Mouse (Mus musculus): Measurements from ENCODE around the gene Ttll1. TPM values are rescaled to one million over a fixed set of nuclear protein-coding genes. Genes with fewer than 3 reads are reported as not detected.

Gene Ttll1
- polyA plus RNA-seq, 1 experiment from 2014 or later = 7.2 TPM

DNA sequence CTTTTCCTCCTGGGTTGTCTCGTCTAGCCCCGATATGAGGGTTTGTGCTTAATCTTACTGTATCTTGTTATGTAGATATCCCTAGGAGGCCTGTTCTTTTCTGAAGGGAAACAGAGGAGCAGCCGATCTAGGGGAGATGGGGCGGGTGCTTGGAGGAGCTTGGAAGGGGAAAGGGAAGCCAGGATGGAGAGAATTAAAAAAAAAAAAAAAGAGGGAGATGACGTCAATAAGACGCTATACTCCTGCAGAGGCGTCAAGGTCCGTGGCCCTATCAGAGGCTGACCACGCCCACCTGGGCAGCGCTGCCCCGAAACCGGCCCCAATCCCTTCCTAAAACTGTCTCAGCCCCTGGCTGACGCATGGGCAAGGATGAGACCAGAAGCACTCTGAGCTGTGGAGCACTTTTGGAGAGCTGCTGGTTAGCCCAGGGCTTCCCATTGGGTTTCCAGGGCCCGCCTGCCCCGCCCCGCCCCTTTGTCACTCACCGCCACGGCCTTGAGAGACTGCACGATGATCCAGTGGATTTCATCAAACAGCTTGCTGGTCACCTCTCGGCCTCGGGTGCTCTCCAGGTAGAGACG is 14.8 kb downstream of the Ttll1 start:
- peaks cover 21% of the 10 kb centered on the region for H3K4me1 ChIP-seq (replicated peaks)
- H3K27ac ChIP-seq = peak overlapping the region; percentile 32
- H3K9ac ChIP-seq = peak overlapping the region; percentile 41; the same call in 1 of the 2 replicates
- H3K9me3 ChIP-seq (replicated peaks) = no peaks in the 10 kb centered on the region
- H3K36me3 ChIP-seq = 0 out of 2 replicates have a peak, but pooled peaks cover 3% of the 10 kb centered on the region
- DNase-seq = peak; percentile 75
- peak overlapping the region; percentile 38 for H3K4me3 ChIP-seq (replicated peaks)
- 58% methylated on average over 22 of the region's 22 CpGs for WGBS (ENCODE audit: insufficient replicate concordance)
- no peaks in the 10 kb centered on the region for H3K27me3 ChIP-seq
- peak overlapping the region; percentile 56 for H3K4me2 ChIP-seq
- ATAC-seq (ENCODE audit: low read depth) = peak; percentile 73

DNA sequence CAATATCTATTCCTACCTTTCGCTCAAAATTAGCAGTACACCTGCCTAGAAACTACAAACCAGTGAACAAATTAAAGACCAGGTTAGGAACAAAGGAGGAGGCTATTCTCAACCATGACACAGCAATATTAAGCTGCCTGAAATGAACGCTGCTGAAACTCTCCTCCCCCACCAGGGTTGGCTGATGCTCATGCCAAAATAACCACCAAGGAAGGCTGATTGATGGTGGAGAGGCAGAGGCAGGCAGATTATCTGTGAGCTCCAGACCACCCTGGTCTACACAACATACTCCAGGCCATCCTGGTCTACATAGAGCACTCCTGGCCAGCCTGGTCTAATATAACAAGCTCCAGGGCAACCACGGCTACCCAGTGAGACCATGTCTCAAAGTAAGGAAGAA is 15.5 kb downstream of the Ttll1 start:
- Histone ChIP-seq H3K4me1 (replicated peaks) (peaks cover 21% of the 10 kb centered on the region), H3K36me3 (0 out of 2 replicates have a peak, but pooled peaks cover 3% of the 10 kb centered on the region), H3K4me2 (no peak overlapping the region), H3K27me3 (no peaks in the 10 kb centered on the region), H3K9ac (no peak overlapping the region), H3K4me3 (replicated peaks) (no peak overlapping the region), H3K9me3 (replicated peaks) (no peaks in the 10 kb centered on the region), H3K27ac (peak overlapping the region; percentile 32)
- DNase-seq (peak; percentile 15), ATAC-seq (ENCODE audit: low read depth) (no peak)
- WGBS (ENCODE audit: insufficient replicate concordance) = 65% methylated on average over 3 of the region's 3 CpGs

DNA sequence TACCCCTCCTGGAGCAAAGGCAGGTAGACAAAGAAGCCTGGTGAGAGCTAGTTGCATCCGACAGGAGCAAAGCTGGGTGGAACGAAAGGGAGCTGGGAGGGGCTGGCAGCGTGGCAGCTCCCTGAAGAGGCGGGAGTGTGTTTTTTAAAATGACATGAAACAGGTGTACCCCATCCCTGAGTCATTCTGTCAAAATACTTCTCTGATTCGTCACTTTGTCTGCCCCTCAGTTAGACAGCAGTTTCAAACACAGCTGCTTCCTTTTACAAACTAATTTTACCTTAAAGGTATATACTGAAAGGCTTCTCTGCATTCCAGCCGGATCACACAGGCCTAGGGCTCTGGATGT is 16.1 kb downstream of the Ttll1 start:
- H3K36me3 ChIP-seq = 0 out of 2 replicates have a peak, but pooled peaks cover 3% of the 10 kb centered on the region
- H3K4me3 ChIP-seq (replicated peaks) = no peak overlapping the region
- 80% methylated on average over 6 of the region's 6 CpGs for WGBS (ENCODE audit: insufficient replicate concordance)
- H3K9ac ChIP-seq = no peak overlapping the region
- ATAC-seq (ENCODE audit: low read depth) (no peak), DNase-seq (no peak)
- no peak overlapping the region for H3K4me2 ChIP-seq
- H3K27me3 ChIP-seq = no peaks in the 10 kb centered on the region
- peaks cover 21% of the 10 kb centered on the region for H3K4me1 ChIP-seq (replicated peaks)
- no peak overlapping the region for H3K27ac ChIP-seq
- H3K9me3 ChIP-seq (replicated peaks) = no peaks in the 10 kb centered on the region

DNA sequence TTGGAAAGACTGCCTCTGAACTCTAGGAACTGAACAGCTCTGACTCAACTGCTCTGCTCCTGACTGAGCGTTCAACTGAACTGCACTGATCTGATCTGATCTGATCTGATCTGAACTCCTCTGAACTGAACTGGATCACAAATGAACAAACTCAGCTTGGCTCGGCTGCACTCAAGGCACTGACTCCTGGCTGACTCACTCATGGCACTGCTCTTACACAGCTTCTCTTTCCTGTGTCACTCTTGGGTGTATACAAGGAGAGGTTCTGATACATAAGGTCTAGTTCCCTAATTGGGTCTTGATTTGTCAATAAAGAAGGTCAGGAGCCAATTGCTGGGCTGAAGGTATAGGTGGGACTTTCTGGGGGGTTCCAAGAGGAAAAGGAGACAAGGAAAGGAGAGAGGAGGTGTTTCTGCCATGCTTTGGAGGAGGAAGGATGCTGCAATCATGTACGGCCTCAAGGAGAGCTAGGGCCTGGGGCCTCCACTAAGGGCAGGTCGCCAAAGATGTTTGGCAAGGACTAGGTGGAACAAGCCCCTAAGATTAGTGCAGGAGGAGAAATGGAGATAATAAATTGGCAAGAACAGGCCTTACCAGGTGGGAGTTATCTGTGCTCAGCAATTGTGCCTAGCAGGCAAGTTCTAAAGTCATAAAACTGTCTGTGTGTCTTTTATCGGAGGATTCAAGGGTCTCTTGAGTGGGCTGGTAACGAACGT is 16.7 kb downstream of the Ttll1 start:
- WGBS (ENCODE audit: insufficient replicate concordance) = 68% methylated on average over 7 of the region's 7 CpGs
- no peak overlapping the region for H3K4me3 ChIP-seq (replicated peaks)
- H3K27me3 ChIP-seq = no peaks in the 10 kb centered on the region
- 0 out of 2 replicates have a peak, but pooled peaks cover 3% of the 10 kb centered on the region for H3K36me3 ChIP-seq
- H3K27ac ChIP-seq = no peak overlapping the region
- DNase-seq (no peak), ATAC-seq (ENCODE audit: low read depth) (no peak)
- no peak overlapping the region for H3K9ac ChIP-seq
- H3K4me2 ChIP-seq = no peak overlapping the region
- peaks cover 21% of the 10 kb centered on the region for H3K4me1 ChIP-seq (replicated peaks)
- H3K9me3 ChIP-seq (replicated peaks) = no peaks in the 10 kb centered on the region

DNA sequence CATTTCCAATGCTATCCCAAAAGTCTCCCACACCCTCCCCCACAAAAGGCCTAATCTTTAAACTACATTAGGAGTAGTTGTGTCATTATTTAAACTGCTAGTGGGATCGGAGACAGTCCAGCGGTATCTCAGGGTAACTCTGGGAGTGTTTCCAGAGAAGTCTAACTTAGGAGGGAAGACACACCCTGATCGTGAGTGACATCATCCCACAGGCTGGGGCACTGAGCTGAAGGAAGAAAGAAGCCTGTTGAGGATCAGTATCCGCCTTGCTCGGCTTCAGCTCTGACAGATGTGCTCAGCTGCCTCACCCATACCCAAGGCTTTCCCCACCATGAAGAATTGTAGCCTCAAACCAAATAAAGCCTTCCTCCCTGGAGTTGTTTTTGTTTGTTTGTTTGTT is 18.8 kb downstream of the Ttll1 start:
- WGBS (ENCODE audit: insufficient replicate concordance) = 66% methylated on average over 5 of the region's 5 CpGs
- Histone ChIP-seq H3K4me2 (no peak overlapping the region), H3K36me3 (0 out of 2 replicates have a peak, but pooled peaks cover 3% of the 10 kb centered on the region), H3K27me3 (no peaks in the 10 kb centered on the region), H3K9me3 (replicated peaks) (no peaks in the 10 kb centered on the region), H3K4me3 (replicated peaks) (no peak overlapping the region), H3K9ac (no peak overlapping the region), H3K4me1 (replicated peaks) (peaks cover 26% of the 10 kb centered on the region), H3K27ac (no peak overlapping the region)
- ATAC-seq (ENCODE audit: low read depth) (no peak), DNase-seq (no peak)

DNA sequence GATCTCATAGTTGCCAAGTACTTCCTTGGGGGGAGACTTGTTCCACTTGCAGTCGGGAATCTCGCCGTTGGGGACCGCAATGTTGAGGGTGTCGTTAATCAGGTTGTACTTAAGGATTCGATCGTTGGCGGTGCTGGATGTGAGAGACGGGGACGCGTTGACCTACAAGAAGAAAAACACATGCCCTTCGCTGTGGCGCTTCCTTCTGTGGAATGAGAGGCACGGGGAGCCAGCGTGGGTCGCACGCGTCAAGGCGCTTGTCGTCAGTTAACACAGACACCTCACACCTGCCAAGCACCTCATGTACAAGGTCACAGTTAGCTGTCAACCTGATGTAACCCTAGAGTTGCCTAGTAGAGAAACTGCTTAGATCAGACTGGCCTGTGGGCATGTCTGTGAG is 21.2 kb downstream of the Ttll1 start:
- Histone ChIP-seq H3K27ac (no peak overlapping the region), H3K4me3 (replicated peaks) (no peak overlapping the region), H3K4me1 (replicated peaks) (peaks cover 7% of the 10 kb centered on the region), H3K27me3 (no peaks in the 10 kb centered on the region), H3K9me3 (replicated peaks) (no peaks in the 10 kb centered on the region), H3K9ac (no peak overlapping the region), H3K4me2 (no peak overlapping the region), H3K36me3 (0 out of 2 replicates have a peak, but pooled peaks cover 3% of the 10 kb centered on the region)
- no peak for DNase-seq
- 87% methylated on average over 20 of the region's 20 CpGs for WGBS (ENCODE audit: insufficient replicate concordance)
- no peak for ATAC-seq (ENCODE audit: low read depth)

DNA sequence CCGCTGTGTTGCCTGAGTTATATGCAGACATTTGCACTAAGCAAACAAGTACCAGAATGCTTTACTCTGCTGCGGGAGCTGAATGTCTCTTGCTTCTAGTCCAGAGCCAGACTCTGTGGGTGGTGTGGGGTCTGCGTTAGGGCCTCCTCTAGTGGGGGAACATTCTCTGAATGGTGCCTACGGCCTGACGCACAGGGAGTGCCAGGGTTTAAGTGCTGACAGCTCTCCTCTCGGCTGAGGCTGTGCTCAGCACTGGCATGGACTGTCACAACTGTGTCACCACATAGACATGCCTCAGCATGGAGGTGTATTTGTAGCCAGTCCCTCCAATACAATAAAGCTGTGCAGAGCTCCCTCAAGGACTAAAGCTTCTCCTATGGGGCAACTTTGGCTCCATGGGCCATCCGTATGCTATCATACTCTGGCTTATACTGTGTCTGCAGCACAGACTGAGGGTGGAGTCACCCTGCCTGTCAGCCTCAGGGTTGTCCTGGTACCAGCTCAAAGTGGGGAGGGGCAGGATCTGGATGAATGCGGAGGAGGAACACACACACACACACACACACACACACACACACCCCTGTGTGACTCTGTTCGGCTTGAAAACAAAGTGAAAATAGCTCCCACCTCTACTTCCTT is 23.1 kb downstream of the Ttll1 start:
- no peaks in the 10 kb centered on the region for H3K9me3 ChIP-seq (replicated peaks)
- H3K27me3 ChIP-seq = no peaks in the 10 kb centered on the region
- ATAC-seq (ENCODE audit: low read depth) = no peak
- no peak overlapping the region for H3K4me3 ChIP-seq (replicated peaks)
- peaks cover 11% of the 10 kb centered on the region for H3K4me1 ChIP-seq (replicated peaks)
- H3K4me2 ChIP-seq = no peak overlapping the region
- 74% methylated on average over 9 of the region's 9 CpGs for WGBS (ENCODE audit: insufficient replicate concordance)
- no peak overlapping the region for H3K9ac ChIP-seq
- 0 out of 2 replicates have a peak, but pooled peaks cover 3% of the 10 kb centered on the region for H3K36me3 ChIP-seq
- no peak overlapping the region for H3K27ac ChIP-seq
- DNase-seq = no peak

DNA sequence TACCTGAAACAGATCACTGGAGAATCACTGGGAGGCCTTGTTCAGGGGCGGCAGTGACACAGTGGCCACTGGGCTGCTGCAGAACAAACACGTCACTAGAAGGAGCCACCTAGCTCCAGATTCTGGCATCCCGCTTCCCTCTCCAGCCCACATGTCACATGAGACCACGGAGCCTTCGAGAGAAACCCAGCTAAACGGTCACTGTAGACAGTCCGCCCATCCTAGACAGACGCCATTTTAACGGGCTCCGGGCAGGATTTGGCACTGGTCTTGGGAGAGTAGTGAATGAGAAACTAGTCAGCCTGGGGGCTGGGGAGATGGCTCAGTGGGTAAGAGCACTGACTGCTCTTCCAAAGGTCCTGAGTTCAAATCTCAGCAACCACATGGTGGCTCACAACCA is 26.4 kb downstream of the Ttll1 start:
- H3K27me3 ChIP-seq = 0 out of 2 replicates have a peak, but pooled peaks cover 2% of the 10 kb centered on the region
- H3K36me3 ChIP-seq = no peaks in the 10 kb centered on the region
- H3K4me3 ChIP-seq (replicated peaks) = no peak overlapping the region
- H3K27ac ChIP-seq = no peak overlapping the region
- H3K9me3 ChIP-seq (replicated peaks) = no peaks in the 10 kb centered on the region
- peaks cover 18% of the 10 kb centered on the region for H3K4me1 ChIP-seq (replicated peaks)
- H3K9ac ChIP-seq = no peak overlapping the region
- WGBS (ENCODE audit: insufficient replicate concordance) = 87% methylated on average over 10 of the region's 10 CpGs
- ATAC-seq (ENCODE audit: low read depth) (no peak), DNase-seq (no peak)
- H3K4me2 ChIP-seq = no peak overlapping the region

DNA sequence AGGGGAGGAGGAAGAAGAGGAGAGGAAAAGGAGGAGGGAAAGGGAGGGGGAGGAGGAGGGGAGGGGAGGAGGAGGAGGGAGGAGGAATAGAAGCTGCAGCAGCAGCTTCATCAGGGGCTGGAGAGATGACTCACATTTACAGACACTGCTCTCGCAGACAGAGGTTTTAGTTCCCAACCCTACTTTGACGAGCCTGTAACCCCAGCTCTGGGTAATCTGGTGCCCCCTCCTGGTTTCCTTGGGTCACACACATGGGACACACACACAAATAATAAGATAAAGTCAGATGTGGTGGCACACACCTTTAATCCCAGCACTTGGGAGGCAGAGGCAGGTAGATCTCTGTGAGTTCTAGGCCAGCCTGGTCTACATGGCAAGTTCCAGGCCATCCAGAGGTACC is 27.2 kb downstream of the Ttll1 start:
- peak; percentile 58; the same call in 1 of the 2 replicates for ATAC-seq (ENCODE audit: low read depth)
- Histone ChIP-seq H3K4me2 (no peak overlapping the region), H3K36me3 (no peaks in the 10 kb centered on the region), H3K9ac (no peak overlapping the region), H3K27ac (no peak overlapping the region), H3K27me3 (0 out of 2 replicates have a peak, but pooled peaks cover 2% of the 10 kb centered on the region), H3K4me3 (replicated peaks) (no peak overlapping the region), H3K4me1 (replicated peaks) (peaks cover 18% of the 10 kb centered on the region), H3K9me3 (replicated peaks) (no peaks in the 10 kb centered on the region)
- 13% methylated on average over 2 of the region's 2 CpGs for WGBS (ENCODE audit: insufficient replicate concordance)
- peak; percentile 42 for DNase-seq

DNA sequence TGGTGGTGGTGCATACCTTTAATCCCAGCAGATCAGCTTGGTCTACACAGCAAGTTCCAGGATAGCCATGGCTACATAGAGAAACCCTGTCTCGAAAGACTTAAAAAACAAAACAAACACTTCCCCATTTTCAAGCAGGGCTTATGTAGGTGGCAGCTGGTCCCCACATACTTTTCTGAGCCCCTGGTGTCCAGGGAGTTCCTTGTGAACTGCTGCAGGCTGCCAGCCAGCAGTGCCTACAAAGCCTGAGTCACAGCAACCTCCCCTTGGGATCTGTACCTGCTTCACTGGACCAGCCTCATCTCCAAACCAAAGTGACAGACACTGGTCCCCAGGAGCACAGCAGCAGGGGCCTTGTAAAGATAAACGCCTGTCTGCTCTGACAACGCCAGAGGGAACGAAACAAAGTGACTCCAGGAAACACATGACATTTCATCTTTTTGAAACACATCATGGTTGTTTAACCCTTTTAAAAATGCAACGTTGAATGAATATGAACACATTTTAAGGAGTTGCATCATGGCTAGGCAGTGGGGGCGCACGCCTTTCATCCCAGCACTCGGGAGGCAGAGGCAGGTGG is 28.0 kb downstream of the Ttll1 start:
- no peak overlapping the region for H3K4me2 ChIP-seq
- H3K9me3 ChIP-seq (replicated peaks) = no peaks in the 10 kb centered on the region
- DNase-seq = no peak
- H3K4me1 ChIP-seq (replicated peaks) = peaks cover 18% of the 10 kb centered on the region
- H3K36me3 ChIP-seq = no peaks in the 10 kb centered on the region
- H3K9ac ChIP-seq = no peak overlapping the region
- no peak overlapping the region for H3K4me3 ChIP-seq (replicated peaks)
- H3K27ac ChIP-seq = no peak overlapping the region
- 40% methylated on average over 8 of the region's 8 CpGs for WGBS (ENCODE audit: insufficient replicate concordance)
- H3K27me3 ChIP-seq = 0 out of 2 replicates have a peak, but pooled peaks cover 2% of the 10 kb centered on the region
- ATAC-seq (ENCODE audit: low read depth) = no peak

DNA sequence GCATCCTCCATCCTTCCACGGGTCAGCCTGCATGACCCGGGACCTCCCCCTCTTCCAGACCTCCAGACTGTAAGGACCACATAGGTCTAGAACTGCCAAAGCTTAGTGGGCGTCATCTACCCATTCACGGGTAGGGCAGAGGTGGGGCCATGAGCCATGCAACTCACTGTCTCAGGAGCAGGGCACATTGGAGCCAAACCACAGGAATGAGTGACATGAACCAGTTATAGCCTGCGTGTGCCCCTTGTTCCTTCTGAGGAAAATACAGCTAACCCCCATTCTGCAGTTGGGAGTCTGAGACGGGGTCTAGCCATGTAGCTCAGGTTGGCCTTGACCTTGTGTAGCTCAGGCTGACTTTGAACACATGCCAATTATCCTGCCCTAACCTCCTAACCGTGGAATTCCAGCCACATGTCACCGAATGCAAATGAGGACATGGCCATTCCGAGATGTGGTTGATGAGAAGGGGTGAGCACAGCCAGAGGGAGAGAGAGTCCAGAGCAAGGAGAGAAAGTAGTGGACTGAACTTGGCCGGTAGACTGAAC is 29.4 kb downstream of the Ttll1 start:
- Histone ChIP-seq H3K9ac (no peak overlapping the region), H3K4me3 (replicated peaks) (no peak overlapping the region), H3K4me2 (no peak overlapping the region), H3K9me3 (replicated peaks) (no peaks in the 10 kb centered on the region), H3K27me3 (0 out of 2 replicates have a peak, but pooled peaks cover 7% of the 10 kb centered on the region), H3K36me3 (no peaks in the 10 kb centered on the region), H3K27ac (no peak overlapping the region), H3K4me1 (replicated peaks) (peaks cover 18% of the 10 kb centered on the region)
- no peak for ATAC-seq (ENCODE audit: low read depth)
- no peak for DNase-seq
- WGBS (ENCODE audit: insufficient replicate concordance) = 55% methylated on average over 10 of the region's 10 CpGs

All from liver, embryonic 13.5 days (tissue).